Mouse (Mus musculus) left cerebral cortex, adult 18-20 months (tissue): Measurements from ENCODE around the gene Defb25. TPM values are rescaled to one million over a fixed set of nuclear protein-coding genes. Genes with fewer than 3 reads are reported as not detected.

ENCODE experiments used
- DNase-seq, 2 experiments: peaks; one replicate each; pipeline ENCODE4 v3.0.0; 2021 to 2022; ENCODE audit warnings: low spot score in 2 of 2, mixed read lengths in 1 of 2
- total RNA-seq, 2 experiments: library from RNA; stranded (reverse); gene quantifications; 2 replicates each; pipeline ENCODE4 v1.2.3; 2021

Defb25 gene
- total RNA-seq, 2 experiments from 2014 or later, result not detected

DNA sequence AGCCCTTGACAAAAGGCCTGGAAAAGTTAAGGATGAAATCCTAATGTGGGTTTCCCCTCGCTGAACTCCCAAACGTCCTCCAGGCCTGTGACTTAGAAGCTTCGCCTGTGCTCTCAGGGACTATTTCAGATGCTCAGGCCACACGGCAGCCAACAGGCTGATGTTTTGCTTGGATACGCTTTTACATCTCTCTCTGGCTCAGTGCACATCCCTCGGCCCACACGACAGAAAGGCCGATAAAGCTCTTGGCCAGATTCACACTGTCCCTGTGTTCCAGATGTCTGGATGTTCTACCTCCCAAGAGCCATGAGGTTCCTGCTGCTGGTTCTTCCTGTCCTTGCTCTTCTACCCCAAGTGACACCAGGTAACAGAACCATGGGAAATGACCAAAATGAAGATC lies 49.4 kb downstream of the Defb25 start:
- no peak for DNase-seq

Other genes with a start within 250 kb of the Defb25 start
- gene Nrsn2, start 246.4 kb downstream of the Defb25 start, total RNA-seq, result 100 to 1,000 TPM in 1 of 2 experiments, 10 to 100 TPM in 1; 96.7 to 104 TPM
- 10 to 100 TPM; 11.8 to 15.9 TPM for gene Sox12, start 225.0 kb downstream of the Defb25 start, total RNA-seq
- gene Zcchc3, start 208.0 kb downstream of the Defb25 start, total RNA-seq, result 1 to 10 TPM; 9.4 TPM
- gene 6820408C15Rik, start 207.5 kb downstream of the Defb25 start, total RNA-seq, result 1 to 10 TPM; 1.6 to 2.1 TPM
- not detected for gene Defb23, start 158.4 kb downstream of the Defb25 start, total RNA-seq
- not detected for gene Defb20, start 146.0 kb downstream of the Defb25 start, total RNA-seq
- not detected for gene Defb22, start 132.9 kb downstream of the Defb25 start, total RNA-seq
- gene Defb26, start 111.4 kb downstream of the Defb25 start, total RNA-seq, result not detected
- gene Defb28, start 104.8 kb downstream of the Defb25 start, total RNA-seq, result not detected
- gene Defb29, start 83.0 kb downstream of the Defb25 start, total RNA-seq, result not detected
- not detected for gene Gm17416, start 53.7 kb downstream of the Defb25 start, total RNA-seq
- not detected for gene Defb21, start 50.3 kb downstream of the Defb25 start, total RNA-seq
- gene Defb19, start 42.7 kb downstream of the Defb25 start, total RNA-seq, result not detected
- gene Defb45, start 23.7 kb downstream of the Defb25 start, total RNA-seq, result not detected
- not detected for gene Defb36, start 18.7 kb downstream of the Defb25 start, total RNA-seq
- gene Rem1, start 3.9 kb upstream of the Defb25 start, total RNA-seq, result under 1 TPM; 0.72 to 0.94 TPM
- 10 to 100 TPM; 73.4 to 79.2 TPM for gene H13, start 46.4 kb upstream of the Defb25 start, total RNA-seq
- gene Mcts2, start 64.0 kb upstream of the Defb25 start, total RNA-seq, result 10 to 100 TPM; 14.1 to 17.5 TPM
- gene Id1, start 113.2 kb upstream of the Defb25 start, total RNA-seq, result 10 to 100 TPM; 20.6 to 27.2 TPM
- 1 to 10 TPM; 2.7 to 2.8 TPM for gene Cox4i2, start 131.1 kb upstream of the Defb25 start, total RNA-seq
- gene Bcl2l1, start 208.7 kb upstream of the Defb25 start, total RNA-seq, result 100 to 1,000 TPM; 124 to 130 TPM
- 1 to 10 TPM; 2.0 to 2.4 TPM for gene Tpx2, start 224.9 kb upstream of the Defb25 start, total RNA-seq